Mouse (Mus musculus) hindbrain, embryonic 13.5 days (tissue): ENCODE data around the gene Zfp618. TPM values are rescaled to one million over a fixed set of nuclear protein-coding genes. Genes with fewer than 3 reads are reported as not detected.

Experiments used
- ATAC-seq: fragments of 200-750 bp; cut with Nextera tagmentation; 2 replicates; pipeline ENCODE4 v1.8.0; 2017; ENCODE audit warnings: moderate TSS enrichment; ENCODE audit not compliant: low FRiP score
- H3K27ac ChIP-seq: fragments of 300-500 bp; sonication (generic); 2 replicates; pipeline ENCODE4 v1.5.1; 2015; ENCODE audit warnings: inconsistent platforms, mild to moderate bottlenecking, moderate library complexity
- H3K27me3 ChIP-seq: fragments of 300-500 bp; sonication (generic); 2 replicates; pipeline ENCODE4 v1.6.1; 2015; ENCODE audit warnings: mild to moderate bottlenecking, inconsistent platforms
- H3K36me3 ChIP-seq: fragments of 300-500 bp; sonication (generic); 2 replicates; pipeline ENCODE4 v1.6.1; 2015; ENCODE audit warnings: mild to moderate bottlenecking, inconsistent platforms
- H3K4me1 ChIP-seq: fragments of 300-500 bp; sonication (generic); replicated peaks from 2 replicates; pipeline ENCODE4 v1.6.1; 2015; ENCODE audit warnings: inconsistent platforms
- H3K4me2 ChIP-seq: fragments of 300-500 bp; sonication (generic); 2 replicates; pipeline ENCODE4 v1.6.1; 2015; ENCODE audit warnings: inconsistent platforms, mild to moderate bottlenecking, moderate library complexity
- H3K4me3 ChIP-seq: fragments of 300-500 bp; sonication (generic); 2 replicates; pipeline ENCODE4 v1.5.1; 2015; ENCODE audit warnings: mild to moderate bottlenecking, inconsistent platforms
- H3K9ac ChIP-seq: fragments of 300-500 bp; sonication (generic); 2 replicates; pipeline ENCODE4 v1.6.1; 2015; ENCODE audit warnings: mild to moderate bottlenecking, inconsistent platforms
- H3K9me3 ChIP-seq: fragments of 300-500 bp; sonication (generic); 2 replicates; pipeline ENCODE4 v1.6.1; 2016; ENCODE audit warnings: inconsistent platforms
- WGBS: fragments of 180-500 bp; shearing (Covaris S2); methylation state at CpG from one replicate; pipeline ENCODE4 v1.1.7; 2015; 5-methylcytosine and 5-hydroxymethylcytosine counted together
- polyA plus RNA-seq: library from polyadenylated mRNA; unstranded; fragments of >200 nt; fragmentation: Nextera tagmentation; extraction: Ambion mirVana; gene quantifications from 2 replicates; pipeline ENCODE4 v1.2.1, GENCODE M21; 2015

Zfp618 gene
- 37.9 and 41.5 TPM in 2 replicates for polyA plus RNA-seq

GRCm38 (mm10) chr4:62965497-62966302 lies at the start of gene Zfp618:
TSS of gene Zfp618 (plus strand) at chr4:62965573.
- H3K4me3 ChIP-seq = peak within 1 kb of the TSS; percentile 86
- peaks cover 22% of the 10 kb centered on the region for H3K4me1 ChIP-seq
- peak within 1 kb of the TSS; percentile 65 for H3K4me2 ChIP-seq
- peak within 1 kb of the TSS; percentile 95 for H3K27ac ChIP-seq
- H3K36me3 ChIP-seq = no peaks in the 10 kb centered on the region
- H3K27me3 ChIP-seq = no peaks in the 10 kb centered on the region
- WGBS = under 1% methylated on average over 60 of the region's 86 CpGs
- peak within 1 kb of the TSS; percentile 98 for H3K9ac ChIP-seq
- peak; percentile 81 for ATAC-seq
- H3K9me3 ChIP-seq = no peaks in the 10 kb centered on the region

DNA sequence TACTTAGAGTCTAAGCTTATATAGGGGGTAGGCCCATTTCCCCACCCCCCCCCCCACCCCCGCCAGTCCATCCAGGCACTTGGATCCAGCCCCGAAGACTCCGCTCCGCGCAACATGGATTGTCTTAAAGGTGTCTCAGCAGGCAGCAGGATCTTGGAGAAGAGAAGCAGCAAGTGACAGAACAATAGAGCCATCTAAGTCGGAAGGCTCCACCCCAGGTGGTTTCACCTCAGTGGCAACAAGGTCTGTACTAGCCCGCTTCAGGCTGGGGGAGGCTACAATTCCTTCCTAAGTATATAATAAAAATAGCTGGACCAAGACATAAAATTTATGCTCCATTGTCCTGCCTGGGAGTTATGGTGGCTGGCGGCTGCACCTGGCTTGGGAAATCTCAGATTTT lies 48.3 kb upstream of the Zfp618 start:
- Histone ChIP-seq H3K27ac (no peak overlapping the region), H3K4me1 (no peaks in the 10 kb centered on the region), H3K9me3 (peaks cover 7% of the 10 kb centered on the region), H3K4me3 (no peak overlapping the region), H3K27me3 (no peaks in the 10 kb centered on the region), H3K9ac (no peak overlapping the region), H3K36me3 (no peaks in the 10 kb centered on the region), H3K4me2 (no peak overlapping the region)
- WGBS = 84% methylated on average over 8 of the region's 8 CpGs
- no peak for ATAC-seq

DNA sequence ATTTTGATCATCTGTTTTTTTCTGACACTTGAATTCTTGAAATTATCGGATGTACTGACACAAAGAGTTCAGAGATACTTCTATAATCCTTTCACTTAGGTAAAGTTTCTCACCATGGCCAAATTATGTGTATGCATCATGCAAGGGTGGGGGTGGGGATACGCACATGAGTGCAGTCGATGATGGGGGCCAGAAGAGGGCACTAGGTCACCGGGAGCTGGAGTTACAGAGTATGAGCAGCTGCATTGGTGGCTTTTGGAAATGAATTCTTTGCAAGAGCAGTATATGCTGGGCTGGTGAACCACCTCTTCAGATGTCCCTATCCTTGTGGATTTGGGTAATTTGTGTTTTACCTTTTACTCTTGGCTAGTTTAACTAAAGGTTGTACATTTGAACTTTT lies 31.6 kb upstream of the Zfp618 start:
- H3K27ac ChIP-seq = no peak overlapping the region
- WGBS = 84% methylated on average over 4 of the region's 4 CpGs
- no peaks in the 10 kb centered on the region for H3K9me3 ChIP-seq
- H3K9ac ChIP-seq = no peak overlapping the region
- no peaks in the 10 kb centered on the region for H3K4me1 ChIP-seq
- no peaks in the 10 kb centered on the region for H3K36me3 ChIP-seq
- ATAC-seq = no peak
- H3K27me3 ChIP-seq = no peaks in the 10 kb centered on the region
- H3K4me2 ChIP-seq = no peak overlapping the region
- no peak overlapping the region for H3K4me3 ChIP-seq

DNA sequence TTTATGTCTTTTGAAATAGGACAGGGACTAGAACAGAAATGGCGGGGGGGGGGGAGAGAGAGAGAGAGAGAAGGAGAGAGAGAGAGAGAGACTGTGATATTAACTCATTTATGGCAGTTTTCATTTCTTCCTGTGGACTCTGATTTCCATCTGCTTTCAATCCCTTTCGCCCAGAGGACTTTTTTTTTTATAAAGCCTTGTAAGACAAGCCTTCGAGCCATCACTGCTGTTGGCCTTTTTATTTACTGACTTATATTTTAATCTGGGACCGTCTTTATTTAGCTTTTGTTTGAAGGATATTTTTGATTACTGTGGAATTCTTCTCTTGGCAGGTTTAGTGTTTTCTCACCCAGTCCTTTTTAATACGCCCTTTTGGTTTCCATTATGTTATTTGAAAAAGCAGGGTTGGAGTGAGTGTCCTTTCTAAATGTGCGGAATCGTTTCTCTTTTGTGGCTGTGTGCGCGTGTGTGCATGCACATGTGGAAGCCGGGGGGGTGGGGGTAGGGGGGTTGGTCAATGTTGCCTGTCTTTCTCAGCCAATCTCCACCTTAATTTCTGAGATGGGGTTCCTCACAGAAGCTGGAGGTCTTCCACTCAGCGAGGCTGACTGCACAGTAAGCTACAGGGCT lies 29.7 kb upstream of the Zfp618 start:
- Histone ChIP-seq H3K27ac (no peak overlapping the region), H3K36me3 (no peaks in the 10 kb centered on the region), H3K4me3 (no peak overlapping the region), H3K9ac (no peak overlapping the region), H3K27me3 (no peaks in the 10 kb centered on the region), H3K4me2 (no peak overlapping the region), H3K4me1 (no peaks in the 10 kb centered on the region), H3K9me3 (no peaks in the 10 kb centered on the region)
- 75% methylated on average over 11 of the region's 11 CpGs for WGBS
- no peak for ATAC-seq

DNA sequence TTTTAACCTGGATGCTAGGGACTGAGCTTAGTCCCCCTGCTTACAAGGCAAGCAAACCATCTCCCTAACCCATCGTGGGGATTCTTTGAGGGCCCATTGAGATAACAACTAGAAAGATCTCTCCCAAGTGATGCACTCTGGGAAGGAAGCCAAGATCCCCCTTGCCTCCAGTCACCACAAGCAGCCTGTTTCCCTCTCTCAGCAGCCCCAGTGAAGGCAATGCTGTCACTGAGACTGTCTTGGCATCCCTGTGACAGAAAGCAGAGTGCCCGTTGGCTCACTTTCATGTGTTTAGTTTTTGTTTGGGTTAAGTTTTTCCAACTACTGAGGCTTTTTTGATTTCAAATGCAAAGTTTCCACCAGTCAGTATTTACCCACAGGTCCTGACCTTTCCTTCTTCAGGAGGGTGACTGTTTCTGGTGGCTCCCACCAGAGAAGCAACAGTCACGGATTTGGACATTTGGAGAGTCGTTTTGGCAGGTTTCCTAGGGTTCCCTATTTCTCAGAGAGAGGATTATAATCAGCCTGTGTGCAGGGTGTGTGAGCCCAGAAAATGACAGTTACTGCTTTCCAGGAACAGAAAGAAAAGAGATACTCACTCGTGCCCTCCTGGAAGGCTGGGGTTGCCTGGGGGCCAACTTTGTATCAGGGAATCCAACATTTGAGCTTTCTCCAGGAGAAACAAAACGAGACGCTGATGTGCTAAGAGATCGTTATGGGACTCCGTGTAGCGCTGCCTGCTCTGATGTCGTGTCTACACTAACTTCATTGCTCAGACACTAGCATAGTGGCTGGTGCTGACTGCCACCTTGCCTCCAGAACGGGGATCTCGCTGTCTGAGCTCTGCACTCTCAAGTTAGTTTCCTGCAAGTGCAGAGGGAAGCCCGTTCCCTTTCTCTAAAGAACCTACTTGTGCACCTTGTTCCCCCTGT lies 23.1 kb upstream of the Zfp618 start:
- Histone ChIP-seq H3K9ac (no peak overlapping the region), H3K27me3 (no peaks in the 10 kb centered on the region), H3K9me3 (no peaks in the 10 kb centered on the region), H3K4me2 (no peak overlapping the region), H3K4me3 (no peak overlapping the region), H3K4me1 (no peaks in the 10 kb centered on the region), H3K27ac (no peak overlapping the region), H3K36me3 (no peaks in the 10 kb centered on the region)
- WGBS = 76% methylated on average over 14 of the region's 14 CpGs
- no peak for ATAC-seq

- no peak for ATAC-seq
- H3K27me3 ChIP-seq = no peaks in the 10 kb centered on the region
- H3K27ac ChIP-seq = no peak overlapping the region
- H3K4me2 ChIP-seq = no peak overlapping the region
- H3K4me3 ChIP-seq = no peak overlapping the region
- no peaks in the 10 kb centered on the region for H3K9me3 ChIP-seq
- no peaks in the 10 kb centered on the region for H3K36me3 ChIP-seq
- WGBS = 67% methylated on average over 4 of the region's 4 CpGs
- no peak overlapping the region for H3K9ac ChIP-seq
- H3K4me1 ChIP-seq = no peaks in the 10 kb centered on the region
These were observed 21.0 kb upstream of the Zfp618 start for GRCm38 (mm10) chr4:62944326-62944879.

DNA sequence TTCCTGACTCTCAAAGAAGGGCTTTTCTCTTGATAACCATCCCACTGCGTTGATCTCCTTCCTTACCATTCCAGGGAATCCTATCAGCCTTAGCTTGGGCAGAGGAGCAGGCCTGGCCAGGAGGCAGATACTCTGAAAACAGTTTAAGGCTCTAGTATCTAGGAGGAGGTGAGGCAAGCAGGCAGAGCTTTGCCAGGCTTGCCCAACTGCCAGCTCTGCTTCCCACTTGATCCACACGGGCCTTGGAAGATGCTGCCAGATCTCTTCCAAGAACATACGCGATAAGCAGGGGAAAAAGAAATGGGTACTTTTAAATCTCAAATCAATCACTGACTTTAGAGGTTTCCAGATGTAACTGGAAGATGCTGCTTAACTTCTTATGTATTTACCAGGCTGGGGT lies 1.6 kb upstream of the Zfp618 start:
- H3K27me3 ChIP-seq = no peaks in the 10 kb centered on the region
- no peak for ATAC-seq
- H3K4me3 ChIP-seq = no peak overlapping the region
- no peak overlapping the region for H3K4me2 ChIP-seq
- H3K9ac ChIP-seq = no peak overlapping the region
- no peaks in the 10 kb centered on the region for H3K9me3 ChIP-seq
- H3K36me3 ChIP-seq = no peaks in the 10 kb centered on the region
- peaks cover 7% of the 10 kb centered on the region for H3K4me1 ChIP-seq
- 86% methylated on average over 4 of the region's 4 CpGs for WGBS
- no peak overlapping the region for H3K27ac ChIP-seq

- Histone ChIP-seq H3K36me3 (no peaks in the 10 kb centered on the region), H3K4me2 (peak overlapping the region; percentile 65)
- 4% methylated on average over 19 of the region's 52 CpGs for WGBS
These were observed 403 bp upstream of the Zfp618 start for GRCm38 (mm10) chr4:62964844-62965496.

GRCm38 (mm10) chr4:62969526-62969925 lies 4.2 kb downstream of the Zfp618 start:
- WGBS = 92% methylated on average over 5 of the region's 5 CpGs
- H3K27ac ChIP-seq = no peak overlapping the region
- H3K4me1 ChIP-seq = peaks cover 59% of the 10 kb centered on the region
- no peak for ATAC-seq
- no peaks in the 10 kb centered on the region for H3K27me3 ChIP-seq
- H3K4me3 ChIP-seq = no peak overlapping the region
- no peaks in the 10 kb centered on the region for H3K36me3 ChIP-seq
- no peaks in the 10 kb centered on the region for H3K9me3 ChIP-seq
- no peak overlapping the region for H3K9ac ChIP-seq
- no peak overlapping the region for H3K4me2 ChIP-seq

More at GRCm38 (mm10) chr4:62964844-62965496, 403 bp upstream of the Zfp618 start:
- peak overlapping the region; percentile 98 for H3K9ac ChIP-seq
- peak; percentile 19; the same call in 1 of the 2 replicates for ATAC-seq
- H3K27me3 ChIP-seq = no peaks in the 10 kb centered on the region
- H3K9me3 ChIP-seq = no peaks in the 10 kb centered on the region
- peaks cover 16% of the 10 kb centered on the region for H3K4me1 ChIP-seq
- H3K4me3 ChIP-seq = peak overlapping the region; percentile 86
- H3K27ac ChIP-seq = peak overlapping the region; percentile 95

- no peak overlapping the region for H3K4me3 ChIP-seq
- WGBS = 80% methylated on average over 1 of the region's 1 CpGs
- H3K9me3 ChIP-seq = no peaks in the 10 kb centered on the region
- no peaks in the 10 kb centered on the region for H3K36me3 ChIP-seq
- H3K9ac ChIP-seq = no peak overlapping the region
- no peaks in the 10 kb centered on the region for H3K27me3 ChIP-seq
- H3K4me2 ChIP-seq = no peak overlapping the region
- ATAC-seq = no peak
- peaks cover 70% of the 10 kb centered on the region for H3K4me1 ChIP-seq
- H3K27ac ChIP-seq = no peak overlapping the region
These were observed 6.6 kb downstream of the Zfp618 start for GRCm38 (mm10) chr4:62971991-62972390.

DNA sequence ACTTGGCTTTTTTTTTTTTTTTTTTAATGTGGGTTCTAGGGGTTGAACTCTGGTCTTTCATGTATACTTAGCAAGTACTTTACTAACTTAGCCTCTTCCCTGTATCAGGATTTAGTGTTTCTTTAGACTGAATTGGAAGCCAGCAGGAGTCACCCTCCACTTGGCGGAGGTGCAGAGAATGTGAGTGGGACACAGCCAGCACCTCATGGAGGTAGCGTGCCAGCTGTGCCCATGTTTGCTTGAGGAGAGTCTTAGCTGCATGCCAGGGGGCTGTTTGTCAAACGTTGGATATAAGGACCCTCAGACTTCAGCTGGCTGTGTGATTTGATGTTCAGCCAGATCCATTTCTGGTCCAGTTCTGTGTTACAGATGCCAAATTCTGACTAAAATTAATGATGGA lies 7.7 kb downstream of the Zfp618 start:
- 60% methylated on average over 3 of the region's 3 CpGs for WGBS
- ATAC-seq = no peak
- no peak overlapping the region for H3K9ac ChIP-seq
- H3K27ac ChIP-seq = no peak overlapping the region
- H3K4me3 ChIP-seq = no peak overlapping the region
- H3K4me2 ChIP-seq = no peak overlapping the region
- H3K36me3 ChIP-seq = no peaks in the 10 kb centered on the region
- H3K9me3 ChIP-seq = no peaks in the 10 kb centered on the region
- H3K4me1 ChIP-seq = peaks cover 78% of the 10 kb centered on the region
- no peaks in the 10 kb centered on the region for H3K27me3 ChIP-seq
